Mouse (Mus musculus) gastrocnemius, adult 2 months (tissue): ENCODE data around the gene Il6. TPM values are rescaled to one million over a fixed set of nuclear protein-coding genes. Genes with fewer than 3 reads are reported as not detected.
A peak's percentile ranks its signal among the peaks of the same experiment; 100 is the strongest.
"Not testable (repeated sequence)": the region's sequence is repeated elsewhere in the genome, so short reads cannot be mapped to it uniquely, and the experiment has no call there.

Experiments used
- DNase-seq: peaks from one replicate; pipeline ENCODE4 v3.0.0; 2022
- H3K27ac ChIP-seq: fragments of 200-600 bp; 2 replicates; pipeline ENCODE4 v1.8.1; 2022; ENCODE audit warnings: mild to moderate bottlenecking
- H3K4me3 ChIP-seq: fragments of 200-600 bp; 2 replicates; pipeline ENCODE4 v1.8.1; 2022; ENCODE audit warnings: mild to moderate bottlenecking, moderate library complexity
- CTCF ChIP-seq: fragments of 200-600 bp; IDR thresholded peaks from 2 replicates; pipeline ENCODE4 v1.8.1; 2022; ENCODE audit warnings: antibody characterized with exemption, mild to moderate bottlenecking, moderate library complexity
- intact Hi-C: fragments of 180-260 bp; cut with DNase I; formaldehyde crosslinking; loops from one replicate; pipeline ENCODE4 v1.15.1; 2025
- long read RNA-seq, 2 experiments: library from polyadenylated mRNA; stranded (forward); transcript quantifications; one replicate each; pipeline ENCODE4 v2.0.0; 2021
- total RNA-seq, 2 experiments: library from RNA; stranded (reverse); gene quantifications; 2 replicates each; pipeline ENCODE4 v1.2.3; 2021

Il6 gene
- total RNA-seq = not detected
- long read RNA-seq, experiment 1 = 0 reads
- long read RNA-seq, experiment 2 = 0 reads

- H3K27ac ChIP-seq = peak within 1 kb of the TSS; percentile 69
- TF ChIP-seq CTCF = peak; percentile 64
- peak within 1 kb of the TSS; percentile 53 for H3K4me3 ChIP-seq
- DNase-seq = peak; percentile 93
- intact Hi-C loops = loop anchor here (5.0 kb wide), 1 partner anchor 191 kb away; no protein-coding TSS in a partner anchor
Observed at GRCm38 (mm10) chr5:30012726-30013503, at the start of gene Il6. TSS of gene Il6 (plus strand) at chr5:30013114.

- no peak for DNase-seq
Observed at GRCm38 (mm10) chr5:29963488-29963887, 49.4 kb upstream of the Il6 start.

GRCm38 (mm10) chr5:29970212-29970611 lies 42.7 kb upstream of the Il6 start:
- TF ChIP-seq CTCF = no peak
- no peak for DNase-seq
- Histone ChIP-seq H3K27ac (no peak overlapping the region), H3K4me3 (no peak overlapping the region)
- intact Hi-C loops = no loop called here

More at GRCm38 (mm10) chr5:29963488-29963887, 49.4 kb upstream of the Il6 start:
- intact Hi-C loops = no loop called here
- TF ChIP-seq CTCF = no peak
- Histone ChIP-seq H3K27ac (no peak overlapping the region), H3K4me3 (no peak overlapping the region)

- no peak for DNase-seq
- Histone ChIP-seq H3K27ac (no peak overlapping the region), H3K4me3 (no peak overlapping the region)
- TF ChIP-seq CTCF = no peak
- intact Hi-C loops = no loop called here
Observed at GRCm38 (mm10) chr5:29972796-29973195, 40.1 kb upstream of the Il6 start.

- DNase-seq = no peak
- no peak for TF ChIP-seq CTCF
- intact Hi-C loops = no loop called here
- Histone ChIP-seq H3K4me3 (no peak overlapping the region), H3K27ac (no peak overlapping the region)
Observed at GRCm38 (mm10) chr5:29973533-29973932, 39.4 kb upstream of the Il6 start.

GRCm38 (mm10) chr5:29974115-29974514 lies 38.8 kb upstream of the Il6 start:
- intact Hi-C loops = no loop called here

GRCm38 (mm10) chr5:29993583-29993982 lies 19.3 kb upstream of the Il6 start:
- intact Hi-C loops = no loop called here
- DNase-seq = no peak
- no peak overlapping the region for H3K27ac ChIP-seq
- no peak overlapping the region for H3K4me3 ChIP-seq
- no peak for TF ChIP-seq CTCF

More at GRCm38 (mm10) chr5:29974115-29974514, 38.8 kb upstream of the Il6 start:
- no peak for DNase-seq
- Histone ChIP-seq H3K4me3 (no peak overlapping the region), H3K27ac (no peak overlapping the region)
- no peak for TF ChIP-seq CTCF

- intact Hi-C loops = no loop called here
- DNase-seq = no peak
- Histone ChIP-seq H3K27ac (no peak overlapping the region), H3K4me3 (no peak overlapping the region)
- no peak for TF ChIP-seq CTCF
Observed at GRCm38 (mm10) chr5:29994344-29994743, 18.6 kb upstream of the Il6 start.

- no peak for TF ChIP-seq CTCF
- Histone ChIP-seq H3K4me3 (no peak overlapping the region), H3K27ac (no peak overlapping the region)
- intact Hi-C loops = no loop called here
- no peak for DNase-seq
Observed at GRCm38 (mm10) chr5:29997351-29997750, 15.6 kb upstream of the Il6 start.

GRCm38 (mm10) chr5:30000921-30001320 lies 12.0 kb upstream of the Il6 start:
- H3K4me3 ChIP-seq = no peak overlapping the region
- no peak for TF ChIP-seq CTCF
- H3K27ac ChIP-seq = no peak overlapping the region
- intact Hi-C loops = no loop called here
- DNase-seq = no peak

- Histone ChIP-seq H3K4me3 (no peak overlapping the region), H3K27ac (no peak overlapping the region)
- no peak for DNase-seq
- intact Hi-C loops = loop anchor here (5.0 kb wide), 1 partner anchor 192 kb away; no protein-coding TSS in a partner anchor
- peak; percentile 59 for TF ChIP-seq CTCF
Observed at GRCm38 (mm10) chr5:30014580-30014979, 1.7 kb downstream of the Il6 start.

- H3K27ac ChIP-seq, H3K4me3 ChIP-seq, intact Hi-C loops, DNase-seq: not testable (repeated sequence)
Observed at GRCm38 (mm10) chr5:30035862-30036261, 22.9 kb downstream of the Il6 start.

- DNase-seq, H3K27ac ChIP-seq, H3K4me3 ChIP-seq, intact Hi-C loops: not testable (repeated sequence)
Observed at GRCm38 (mm10) chr5:30037111-30037510, 24.2 kb downstream of the Il6 start.

GRCm38 (mm10) chr5:30039324-30039723 lies 26.4 kb downstream of the Il6 start:
- DNase-seq, H3K27ac ChIP-seq, intact Hi-C loops, H3K4me3 ChIP-seq: not testable (repeated sequence)

- DNase-seq, intact Hi-C loops, H3K4me3 ChIP-seq, H3K27ac ChIP-seq: not testable (repeated sequence)
Observed at GRCm38 (mm10) chr5:30039841-30040240, 26.9 kb downstream of the Il6 start.
